Mouse (Mus musculus) testis, adult 2 months (tissue): ENCODE data around the gene Hhatl.

ENCODE experiments used
- CTCF ChIP-seq: fragments of 200-500 bp; IDR thresholded peaks from 2 replicates; pipeline ENCODE4 v1.5.1; 2012; ENCODE audit warnings: low read depth, mild to moderate bottlenecking, inconsistent platforms, low read length, moderate library complexity; ENCODE audit not compliant: control insufficient read depth, insufficient read depth, insufficient replicate concordance
- POLR2A ChIP-seq: fragments of 200-500 bp; IDR thresholded peaks from 2 replicates; pipeline ENCODE4 v1.6.1; 2012; ENCODE audit warnings: low read depth, mild to moderate bottlenecking, inconsistent platforms, low read length, moderate library complexity; ENCODE audit not compliant: control insufficient read depth

GRCm38 (mm10) chr9:121756785-121757184 is 35.5 kb downstream of the Hhatl start:
- TF ChIP-seq POLR2A (no peak), CTCF (no peak)
